In genomic region chr8:119717765-119718164, GRCm38 (mm10) we compare ENCODE assay signal across 8 mouse cellular contexts. TPM values are rescaled to one million over a fixed set of nuclear protein-coding genes. Genes with fewer than 3 reads are reported as not detected.
A peak's percentile ranks its signal among the peaks of the same experiment; 100 is the strongest.
DNase-seq lines count a peak whose midpoint lies in the region; TF ChIP-seq lines count a peak whose summit lies in the region.

No protein-coding gene starts in this region.

- no peaks in the 10 kb centered on the region for H3K36me3 ChIP-seq in thymus, adult 2 months (ENCODE audit: control insufficient read depth, insufficient read depth, low read length)

- H3K4me1 ChIP-seq in thymus, adult 2 months (replicated peaks; ENCODE audit: control insufficient read depth, insufficient read depth, low read length): no peaks in the 10 kb centered on the region

- TF ChIP-seq CTCF in thymus, adult 2 months (IDR thresholded peaks at IDR 0.05; ENCODE audit: borderline replicate concordance, control insufficient read depth, extremely low read depth, insufficient read depth, low read length, poor library complexity): no peak

- no peaks in the 10 kb centered on the region for H3K27me3 ChIP-seq in thymus, adult 2 months (ENCODE audit: control insufficient read depth, insufficient read depth, low read length)

- no peak overlapping the region for H3K27ac ChIP-seq in thymus, adult 2 months (ENCODE audit: control insufficient read depth, insufficient read depth, low read length)

- no peak for TF ChIP-seq POLR2A in thymus, adult 2 months (IDR thresholded peaks at IDR 0.05; ENCODE audit: control insufficient read depth, extremely low read depth, insufficient read depth, low read length, poor library complexity)

- DNase-seq in gastrocnemius, postnatal 10 days: peak; percentile 35
- no peak for DNase-seq in gastrocnemius, adult 8-10 months (ENCODE audit: low spot score in 2 of 2)
- peak; percentile 40 for DNase-seq in thymus, adult 2 months
- DNase-seq in thymus, adult 18-20 months: no peak
- peak; percentile 45 to 64 for DNase-seq in kidney, postnatal 4 days
- peak; percentile 19 for DNase-seq in retina, postnatal 7 days (ENCODE audit: low read depth, low spot score)
- DNase-seq in urinary bladder, postnatal 10 days (ENCODE audit: low spot score): no peak
- DNase-seq in left cerebral cortex, adult 9 months (ENCODE audit: low spot score in 2 of 2): no peak

- 65% methylated on average over 9 of the region's 9 CpGs for WGBS in thymus, adult 2 months

- H3K4me3 ChIP-seq in thymus, adult 2 months (ENCODE audit: control insufficient read depth, insufficient read depth, low read length): no peak overlapping the region

RNA-seq across cellular contexts. Expression of gene Atp2c2, which starts 18.0 kb away (rescaled TPM):
- total RNA-seq in gastrocnemius, postnatal 10 days (2021): not detected
- not detected for total RNA-seq in gastrocnemius, adult 8-10 months (2022)
- 0.16 and 0.19 TPM in 2 replicates for polyA plus RNA-seq in thymus, adult 2 months (2012; rRNA removed)

RNA-seq across cellular contexts. Expression of gene Wfdc1, which starts 51.6 kb away (rescaled TPM):
- 10 to 100 TPM; 69.8 to 78.6 TPM for total RNA-seq in gastrocnemius, postnatal 10 days (2021)
- 10 to 100 TPM; 63.4 to 89.3 (median 75.2) TPM for total RNA-seq in gastrocnemius, adult 8-10 months (2022)
- 5.9 and 7.4 TPM in 2 replicates for polyA plus RNA-seq in thymus, adult 2 months (2012; rRNA removed)

Comparison
In these comparisons a context has a peak if more than half of its experiments do, and no peak if none do; other contexts are left out.
1. DNase-seq: peak in gastrocnemius, postnatal 10 days (single experiment), thymus, adult 2 months (single experiment), kidney, postnatal 4 days (2 of 2) and retina, postnatal 7 days (single experiment); none in gastrocnemius, adult 8-10 months (0 of 2), thymus, adult 18-20 months (0 of 2), urinary bladder, postnatal 10 days (single experiment) and left cerebral cortex, adult 9 months (0 of 2).